Mouse (Mus musculus): ENCODE data around the gene Gm42906. TPM values are rescaled to one million over a fixed set of nuclear protein-coding genes. Genes with fewer than 3 reads are reported as not detected.

Gm42906 gene
- total RNA-seq, 2 experiments from 2014 or later = not detected

- no peak for DNase-seq (ENCODE audit: low spot score in 2 of 2)
- intact Hi-C loops (cut with DNase I) = no loop called here
Measured at GRCm38 (mm10) chr5:151170168-151170750, 257.7 kb downstream of the Gm42906 start.

DNA sequence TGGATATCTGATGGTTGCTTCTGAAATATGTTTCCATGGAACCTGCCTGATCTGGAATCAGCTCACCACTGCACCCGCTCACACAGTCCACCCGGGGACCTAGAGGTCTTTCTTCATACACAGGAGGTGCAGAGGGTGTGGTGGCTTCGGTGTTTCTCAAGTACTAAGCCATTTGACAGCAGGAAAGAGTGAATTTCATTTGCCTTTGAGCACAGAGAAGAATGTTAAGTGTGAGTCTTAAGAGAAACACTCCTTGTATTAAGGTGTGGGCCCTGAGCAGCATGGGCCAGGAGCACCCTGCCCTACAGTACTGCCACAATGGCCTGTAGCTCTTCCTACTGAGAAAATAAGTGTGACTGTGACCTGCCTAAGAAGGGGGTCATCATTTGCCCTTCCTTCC lies 259.8 kb downstream of the Gm42906 start:
- intact Hi-C loops (cut with DNase I) = no loop called here
- no peak for DNase-seq (ENCODE audit: low spot score in 2 of 2)

GRCm38 (mm10) chr5:151167641-151168040 lies 260.3 kb downstream of the Gm42906 start:
- intact Hi-C loops (cut with DNase I) = no loop called here
- no peak for DNase-seq (ENCODE audit: low spot score in 2 of 2)

GRCm38 (mm10) chr5:151166266-151166665 lies 261.7 kb downstream of the Gm42906 start:
- peak; percentile 14 to 25 for DNase-seq (ENCODE audit: low spot score in 2 of 2)
- intact Hi-C loops (cut with DNase I) = no loop called here

DNA sequence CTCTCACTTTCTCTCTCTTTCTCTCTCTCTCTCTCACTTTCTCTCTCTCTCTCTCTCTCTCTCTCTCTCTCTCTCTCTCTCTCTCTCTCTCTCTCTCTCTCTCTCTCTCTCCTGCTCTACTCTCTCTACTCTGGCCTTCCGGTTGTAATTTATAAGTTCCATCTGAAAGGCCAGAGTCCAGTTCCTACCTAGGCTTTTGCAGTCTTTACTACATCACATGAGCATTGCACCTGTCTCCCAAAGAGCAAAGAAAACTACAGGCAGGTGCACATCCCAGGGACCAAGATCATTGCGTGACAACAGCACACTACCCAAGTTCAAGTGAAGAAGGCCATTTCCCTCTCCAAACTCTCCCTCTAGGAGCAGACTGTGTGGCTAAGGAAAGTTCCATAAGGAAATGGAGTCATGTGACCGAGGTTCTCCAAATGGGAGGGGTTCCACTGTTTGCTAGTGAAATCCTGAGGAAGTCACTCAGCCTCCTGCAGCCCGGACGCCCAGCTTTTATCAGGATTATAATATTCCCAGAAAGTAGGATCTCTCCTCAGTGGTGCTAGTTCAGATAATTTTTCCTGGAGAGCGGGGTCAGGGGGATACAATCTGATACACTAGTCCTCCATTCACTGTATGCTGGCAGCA lies 262.5 kb downstream of the Gm42906 start:
- DNase-seq (ENCODE audit: low spot score in 2 of 2) = no peak
- intact Hi-C loops (cut with DNase I) = no loop called here

DNA sequence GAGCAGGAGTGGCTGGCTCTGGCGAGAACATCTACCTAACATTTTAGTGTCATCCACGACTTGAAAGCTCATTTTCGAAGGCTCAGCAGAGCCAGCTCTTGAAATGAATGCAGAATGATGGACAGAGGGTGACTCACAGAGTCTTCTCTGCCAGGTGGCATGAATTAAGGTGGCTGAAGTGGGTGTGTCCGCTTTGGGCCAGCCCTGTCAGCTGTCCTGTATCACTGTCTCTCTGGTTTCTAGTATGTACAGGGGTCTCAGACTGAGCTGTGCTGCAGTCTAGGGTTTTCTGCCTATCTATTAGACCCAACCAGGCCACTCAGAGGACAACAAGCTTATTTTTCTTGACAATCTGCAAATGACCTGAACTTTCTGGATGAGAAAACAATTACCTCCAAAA lies 263.1 kb downstream of the Gm42906 start:
- intact Hi-C loops (cut with DNase I) = no loop called here

DNA sequence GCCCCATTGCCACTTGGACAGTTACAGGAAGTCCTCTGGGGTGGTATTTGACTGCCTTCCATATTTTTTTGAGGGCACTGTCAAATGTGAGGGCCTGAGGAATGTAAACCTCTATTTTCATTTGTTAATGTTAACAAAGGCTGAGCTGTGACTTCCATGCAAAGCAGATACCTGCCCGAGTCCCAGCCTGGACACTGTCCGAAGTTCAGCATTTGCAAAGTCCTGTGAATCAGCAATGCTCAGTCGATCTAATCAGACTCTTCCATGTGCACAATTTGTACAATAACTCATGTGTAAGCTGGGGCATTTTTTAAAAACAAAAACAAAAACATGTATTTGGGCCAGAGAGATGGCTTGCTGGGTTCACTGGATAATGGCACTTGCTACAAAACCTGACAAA lies 265.3 kb downstream of the Gm42906 start:
- intact Hi-C loops (cut with DNase I) = no loop called here
- no peak for DNase-seq (ENCODE audit: low spot score in 2 of 2)

More for the DNA sequence above, 263.1 kb downstream of the Gm42906 start:
- no peak for DNase-seq (ENCODE audit: low spot score in 2 of 2)

- no peak for DNase-seq (ENCODE audit: low spot score in 2 of 2)
- intact Hi-C loops (cut with DNase I) = no loop called here
Measured at GRCm38 (mm10) chr5:151155247-151155646, 272.7 kb downstream of the Gm42906 start.

DNA sequence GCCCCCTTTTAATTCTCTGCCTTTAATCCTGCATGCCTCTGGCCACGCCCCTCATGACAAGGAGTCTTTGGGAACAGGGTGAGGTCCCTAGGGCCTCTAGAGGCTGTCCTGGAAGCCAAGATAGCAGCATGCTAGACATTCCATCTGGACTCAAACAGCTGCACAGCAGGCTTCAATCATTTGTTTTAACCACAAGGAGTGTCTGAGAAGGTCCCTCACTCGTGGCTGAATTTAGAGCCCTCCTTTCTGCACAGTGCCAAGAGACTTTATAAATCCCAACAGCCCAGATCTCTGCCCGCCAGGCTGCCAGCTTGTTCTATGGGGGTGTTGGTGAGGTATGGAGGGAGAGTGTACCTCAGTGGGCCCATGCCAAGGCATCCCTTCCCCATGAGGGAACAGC lies 273.2 kb downstream of the Gm42906 start:
- intact Hi-C loops (cut with DNase I) = no loop called here
- no peak for DNase-seq (ENCODE audit: low spot score in 2 of 2)

DNA sequence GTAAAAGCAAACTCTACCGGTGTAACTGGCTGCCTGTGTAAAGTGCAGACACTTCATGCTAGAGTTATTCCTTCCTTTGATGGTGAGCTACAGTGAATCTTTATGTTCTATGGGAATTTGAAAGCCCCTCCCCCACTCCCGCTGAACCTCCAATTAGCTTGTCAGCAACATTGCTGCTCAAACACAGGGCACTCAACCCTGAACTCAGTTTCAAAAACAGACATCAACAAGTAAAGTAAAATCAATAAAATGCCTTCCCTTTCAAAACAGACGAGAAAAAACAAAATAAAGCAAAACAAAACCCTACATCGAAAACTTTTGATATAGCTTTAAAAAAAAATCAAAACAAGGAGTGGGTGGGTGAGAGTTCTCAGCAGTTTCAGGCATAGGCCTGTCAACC lies 273.9 kb downstream of the Gm42906 start:
- DNase-seq (ENCODE audit: low spot score in 2 of 2) = no peak
- intact Hi-C loops (cut with DNase I) = no loop called here

DNA sequence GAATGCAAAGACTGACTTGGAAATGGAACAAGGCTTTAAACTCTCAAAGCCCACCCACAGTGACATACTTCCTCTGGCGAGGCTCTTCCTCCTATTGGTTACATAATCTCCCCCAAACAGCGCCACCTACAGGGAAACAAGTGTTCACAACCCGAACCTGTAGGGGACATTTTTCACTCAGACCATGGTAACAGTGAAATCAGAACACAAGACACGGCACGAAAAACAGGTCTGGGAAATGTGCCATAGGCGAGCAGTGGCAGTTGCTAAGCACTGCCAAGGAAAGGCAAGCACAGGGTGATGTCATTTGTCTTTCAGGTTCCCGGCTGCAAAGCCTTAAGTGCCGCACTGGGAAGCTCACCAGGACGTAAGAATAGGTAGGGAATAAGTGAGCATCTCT lies 276.4 kb downstream of the Gm42906 start:
- intact Hi-C loops (cut with DNase I) = no loop called here
- peak; percentile 12 to 37 for DNase-seq (ENCODE audit: low spot score in 2 of 2)

DNA sequence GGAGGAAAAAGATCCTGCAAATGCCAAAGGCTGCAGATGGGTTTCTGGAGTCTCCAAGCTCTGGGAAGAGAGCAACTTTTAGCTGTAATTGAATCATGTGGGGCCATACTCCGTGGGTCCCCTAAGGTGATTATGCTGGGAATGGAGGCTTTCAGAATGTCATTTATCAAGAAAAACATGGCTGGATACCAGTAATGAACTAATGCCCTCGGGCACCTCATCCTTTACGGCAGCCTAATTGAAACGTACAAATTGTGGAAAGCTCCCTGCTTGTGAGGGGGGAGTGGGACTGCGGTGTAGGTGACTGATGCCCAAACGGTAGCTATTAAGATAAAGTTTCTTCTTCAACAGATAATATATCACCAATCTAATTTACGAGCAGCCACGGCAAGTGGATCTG lies 278.5 kb downstream of the Gm42906 start:
- intact Hi-C loops (cut with DNase I) = no loop called here

GRCm38 (mm10) chr5:151148079-151148478 lies 279.9 kb downstream of the Gm42906 start:
- intact Hi-C loops (cut with DNase I) = no loop called here
- no peak for DNase-seq (ENCODE audit: low spot score in 2 of 2)

More for the DNA sequence above, 278.5 kb downstream of the Gm42906 start:
- DNase-seq (ENCODE audit: low spot score in 2 of 2) = no peak

DNA sequence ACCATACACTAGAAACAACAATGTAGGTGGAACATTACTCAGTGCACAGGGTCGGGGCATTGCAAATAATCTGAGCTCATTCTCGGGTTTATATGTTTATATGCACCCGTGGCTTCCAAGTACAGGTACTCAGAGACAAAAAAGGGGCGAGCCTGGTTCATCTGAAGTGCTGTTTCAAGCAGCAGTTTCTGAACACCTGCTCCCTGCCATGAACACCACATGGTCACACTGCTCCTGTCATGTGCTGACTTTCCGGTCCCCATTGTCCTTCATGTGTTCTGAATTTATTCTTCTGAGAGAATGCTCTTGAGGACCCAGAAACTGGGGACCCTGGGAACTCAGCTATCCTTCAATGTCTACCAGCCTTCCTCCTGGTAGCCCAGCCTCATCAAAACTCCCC lies 282.2 kb downstream of the Gm42906 start:
- intact Hi-C loops (cut with DNase I) = no loop called here
- no peak for DNase-seq (ENCODE audit: low spot score in 2 of 2)

DNA sequence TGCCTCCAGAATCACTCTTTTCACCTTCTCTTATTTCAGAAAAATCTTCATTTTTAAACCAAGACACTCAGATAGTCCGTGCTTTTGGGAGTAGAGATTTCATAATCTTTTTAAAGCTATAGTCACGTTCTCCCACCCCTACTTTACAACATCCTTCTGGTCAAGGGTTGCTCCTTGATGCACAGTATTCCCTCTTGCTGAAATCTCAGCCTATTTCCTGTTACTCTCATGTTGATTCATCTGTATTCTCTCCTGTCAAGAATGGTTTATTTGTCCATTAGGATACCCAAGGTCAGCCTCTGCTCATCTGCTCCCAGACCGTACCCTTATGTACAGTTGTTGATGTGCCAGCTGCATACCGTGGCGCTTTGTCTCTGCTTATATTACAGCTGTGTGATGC lies 284.0 kb downstream of the Gm42906 start:
- no peak for DNase-seq (ENCODE audit: low spot score in 2 of 2)
- intact Hi-C loops (cut with DNase I) = loop anchor here (2.0 to 5.0 kb wide), 2 partner anchors 88 to 225 kb away; partner anchors contain the start of gene Stard13

- no peak for DNase-seq (ENCODE audit: low spot score in 2 of 2)
- intact Hi-C loops (cut with DNase I) = loop anchor here (2.0 to 5.0 kb wide), 2 partner anchors 89 to 226 kb away; partner anchors contain the start of gene Stard13
Measured at GRCm38 (mm10) chr5:151142671-151143601, 285.0 kb downstream of the Gm42906 start.

- intact Hi-C loops (cut with DNase I) = loop anchor here (2.0 to 5.0 kb wide), 2 partner anchors 90 to 227 kb away; partner anchors contain the start of gene Stard13
- no peak for DNase-seq (ENCODE audit: low spot score in 2 of 2)
Measured at GRCm38 (mm10) chr5:151142241-151142640, 285.7 kb downstream of the Gm42906 start.

GRCm38 (mm10) chr5:151137901-151138300 lies 290.1 kb downstream of the Gm42906 start:
- intact Hi-C loops (cut with DNase I) = loop anchor here (2.0 to 5.0 kb wide), 2 partner anchors 27 to 71 kb away; no protein-coding TSS in a partner anchor
- DNase-seq (ENCODE audit: low spot score in 2 of 2) = no peak

- intact Hi-C loops (cut with DNase I) = loop anchor here (2.0 to 5.0 kb wide), 2 partner anchors 27 to 70 kb away; no protein-coding TSS in a partner anchor
- DNase-seq (ENCODE audit: low spot score in 2 of 2) = peak; percentile 14 to 76
Measured at GRCm38 (mm10) chr5:151137311-151137710, 290.7 kb downstream of the Gm42906 start.

- peak; percentile 25 to 57 for DNase-seq (ENCODE audit: low spot score in 2 of 2)
Measured at GRCm38 (mm10) chr5:151135965-151136364, 292.0 kb downstream of the Gm42906 start.

More at GRCm38 (mm10) chr5:151135965-151136364, 292.0 kb downstream of the Gm42906 start:
- intact Hi-C loops (cut with DNase I) = loop anchor here (2.0 to 5.0 kb wide), 2 partner anchors 25 to 69 kb away; no protein-coding TSS in a partner anchor
